Mouse (Mus musculus) embryonic facial prominence, embryonic 15.5 days (tissue): Measurements from ENCODE around the gene Peg12. TPM values are rescaled to one million over a fixed set of nuclear protein-coding genes. Genes with fewer than 3 reads are reported as not detected.
A peak's percentile ranks its signal among the peaks of the same experiment; 100 is the strongest.

Experiments used
- ATAC-seq: fragments of 200-750 bp; cut with Nextera tagmentation; 2 replicates; pipeline ENCODE4 v1.8.0; 2017; ENCODE audit warnings: low read depth, moderate TSS enrichment; ENCODE audit not compliant: insufficient number of reproducible peaks, low FRiP score, low TSS enrichment
- H3K27ac ChIP-seq: fragments of 300-500 bp; sonication (generic); replicated peaks from 2 replicates; pipeline ENCODE4 v1.5.1; 2015; ENCODE audit warnings: mild to moderate bottlenecking, inconsistent platforms
- H3K27me3 ChIP-seq: fragments of 300-500 bp; sonication (generic); 2 replicates; pipeline ENCODE4 v1.6.1; 2015; ENCODE audit warnings: inconsistent platforms
- H3K36me3 ChIP-seq: fragments of 300-500 bp; sonication (generic); 2 replicates; pipeline ENCODE4 v1.6.1; 2015; ENCODE audit warnings: mild to moderate bottlenecking, inconsistent platforms
- H3K4me1 ChIP-seq: fragments of 300-500 bp; sonication (generic); 2 replicates; pipeline ENCODE4 v1.6.1; 2015; ENCODE audit warnings: inconsistent platforms
- H3K4me2 ChIP-seq: fragments of 300-500 bp; sonication (generic); replicated peaks from 2 replicates; pipeline ENCODE4 v1.6.1; 2015; ENCODE audit warnings: mild to moderate bottlenecking, inconsistent platforms
- H3K4me3 ChIP-seq: fragments of 300-500 bp; sonication (generic); replicated peaks from 2 replicates; pipeline ENCODE4 v1.5.1; 2015; ENCODE audit warnings: mild to moderate bottlenecking, inconsistent platforms
- H3K9ac ChIP-seq: fragments of 300-500 bp; sonication (generic); 2 replicates; pipeline ENCODE4 v1.6.1; 2015; ENCODE audit warnings: inconsistent platforms
- H3K9me3 ChIP-seq: fragments of 300-500 bp; sonication (generic); replicated peaks from 2 replicates; pipeline ENCODE4 v1.6.1; 2016; ENCODE audit warnings: inconsistent platforms
- WGBS: fragments of 180-500 bp; shearing (Covaris S2); methylation state at CpG from one replicate; pipeline ENCODE4 v1.1.7; 2015; 5-methylcytosine and 5-hydroxymethylcytosine counted together
- polyA plus RNA-seq: library from polyadenylated mRNA; unstranded; fragments of >200 nt; fragmentation: Nextera tagmentation; extraction: Ambion mirVana; gene quantifications from 2 replicates; pipeline ENCODE4 v1.2.1, GENCODE M21; 2015

Peg12 gene
- 26.5 and 28.7 TPM in 2 replicates for polyA plus RNA-seq

- peak; percentile 73 for ATAC-seq
- WGBS = 22% methylated on average over 81 of the region's 82 CpGs
- Histone ChIP-seq H3K36me3 (no peaks in the 10 kb centered on the region), H3K27me3 (no peaks in the 10 kb centered on the region), H3K27ac (peak within 1 kb of the TSS; percentile 92), H3K4me3 (peak within 1 kb of the TSS; percentile 55), H3K9me3 (no peaks in the 10 kb centered on the region), H3K4me1 (no peaks in the 10 kb centered on the region), H3K4me2 (peak within 1 kb of the TSS; percentile 59), H3K9ac (peak within 1 kb of the TSS; percentile 47)
Observed at GRCm38 (mm10) chr7:62463878-62464755, at the start of gene Peg12. Gene Peg12 (minus strand): TSS chr7:62464510.

GRCm38 (mm10) chr7:62486139-62486538, 21.8 kb upstream of the Peg12 start:
- Histone ChIP-seq H3K36me3 (no peaks in the 10 kb centered on the region), H3K27me3 (no peaks in the 10 kb centered on the region), H3K27ac (no peak overlapping the region), H3K4me1 (no peaks in the 10 kb centered on the region), H3K4me2 (no peak overlapping the region), H3K4me3 (no peak overlapping the region), H3K9me3 (no peaks in the 10 kb centered on the region), H3K9ac (no peak overlapping the region)
- WGBS = 30% methylated on average over 2 of the region's 2 CpGs
- no peak for ATAC-seq

- Histone ChIP-seq H3K4me1 (no peaks in the 10 kb centered on the region), H3K27me3 (no peaks in the 10 kb centered on the region), H3K9me3 (no peaks in the 10 kb centered on the region), H3K9ac (peak overlapping the region; percentile 47), H3K27ac (peak overlapping the region; percentile 92), H3K4me2 (peak overlapping the region; percentile 59), H3K4me3 (peak overlapping the region; percentile 55), H3K36me3 (no peaks in the 10 kb centered on the region)
- 27% methylated on average over 55 of the region's 55 CpGs for WGBS
- ATAC-seq = no peak; the same call in 1 of the 2 replicates
Observed at GRCm38 (mm10) chr7:62463007-62463877, 1.1 kb downstream of the Peg12 start.

- peak overlapping the region; percentile 59 for H3K4me2 ChIP-seq
- H3K27ac ChIP-seq = peak overlapping the region; percentile 55
- no peaks in the 10 kb centered on the region for H3K9me3 ChIP-seq
- peak; percentile 40; the same call in 1 of the 2 replicates for ATAC-seq
- peak overlapping the region; percentile 55 for H3K4me3 ChIP-seq
- 0 out of 2 replicates have a peak overlapping the region, but pooled peaks have one; percentile 2 for H3K9ac ChIP-seq
- H3K27me3 ChIP-seq = no peaks in the 10 kb centered on the region
- H3K36me3 ChIP-seq = no peaks in the 10 kb centered on the region
- no peaks in the 10 kb centered on the region for H3K4me1 ChIP-seq
- 29% methylated on average over 13 of the region's 13 CpGs for WGBS
Observed at GRCm38 (mm10) chr7:62462229-62463006, 1.9 kb downstream of the Peg12 start.

- ATAC-seq = no peak
- 32% methylated on average over 2 of the region's 2 CpGs for WGBS
Observed at GRCm38 (mm10) chr7:62452353-62452752, 12.0 kb downstream of the Peg12 start.

GRCm38 (mm10) chr7:62445431-62446165, 18.7 kb downstream of the Peg12 start:
- no peak overlapping the region for H3K27ac ChIP-seq
- no peaks in the 10 kb centered on the region for H3K27me3 ChIP-seq
- no peak overlapping the region for H3K4me3 ChIP-seq
- H3K4me1 ChIP-seq = no peaks in the 10 kb centered on the region
- H3K9me3 ChIP-seq = no peaks in the 10 kb centered on the region
- no peak overlapping the region for H3K4me2 ChIP-seq
- H3K9ac ChIP-seq = no peak overlapping the region
- ATAC-seq = no peak
- no peaks in the 10 kb centered on the region for H3K36me3 ChIP-seq

More at GRCm38 (mm10) chr7:62452353-62452752, 12.0 kb downstream of the Peg12 start:
- Histone ChIP-seq H3K27ac (no peak overlapping the region), H3K9me3 (no peaks in the 10 kb centered on the region), H3K4me1 (no peaks in the 10 kb centered on the region), H3K27me3 (no peaks in the 10 kb centered on the region), H3K9ac (no peak overlapping the region), H3K36me3 (no peaks in the 10 kb centered on the region), H3K4me2 (no peak overlapping the region), H3K4me3 (no peak overlapping the region)

GRCm38 (mm10) chr7:62436394-62436793, 27.9 kb downstream of the Peg12 start:
- no peak for ATAC-seq
- Histone ChIP-seq H3K27me3 (no peaks in the 10 kb centered on the region), H3K4me2 (no peak overlapping the region), H3K9ac (no peak overlapping the region), H3K27ac (no peak overlapping the region), H3K9me3 (no peaks in the 10 kb centered on the region), H3K36me3 (no peaks in the 10 kb centered on the region), H3K4me3 (no peak overlapping the region), H3K4me1 (no peaks in the 10 kb centered on the region)
- WGBS = 40% methylated on average over 2 of the region's 2 CpGs

GRCm38 (mm10) chr7:62433243-62433642, 31.1 kb downstream of the Peg12 start:
- H3K36me3 ChIP-seq = no peaks in the 10 kb centered on the region
- WGBS = 32% methylated on average over 3 of the region's 3 CpGs
- no peaks in the 10 kb centered on the region for H3K27me3 ChIP-seq
- H3K4me2 ChIP-seq = no peak overlapping the region
- H3K27ac ChIP-seq = no peak overlapping the region
- H3K9ac ChIP-seq = no peak overlapping the region
- H3K4me1 ChIP-seq = no peaks in the 10 kb centered on the region
- no peaks in the 10 kb centered on the region for H3K9me3 ChIP-seq
- no peak overlapping the region for H3K4me3 ChIP-seq
- no peak for ATAC-seq

GRCm38 (mm10) chr7:62428337-62428736, 36.0 kb downstream of the Peg12 start:
- 20% methylated on average over 8 of the region's 8 CpGs for WGBS
- Histone ChIP-seq H3K36me3 (no peaks in the 10 kb centered on the region), H3K9ac (no peak overlapping the region), H3K4me3 (no peak overlapping the region), H3K4me1 (no peaks in the 10 kb centered on the region), H3K27ac (no peak overlapping the region), H3K9me3 (no peaks in the 10 kb centered on the region), H3K4me2 (no peak overlapping the region), H3K27me3 (no peaks in the 10 kb centered on the region)
- no peak for ATAC-seq

- H3K27ac ChIP-seq = no peak overlapping the region
- WGBS = 48% methylated on average over 4 of the region's 4 CpGs
Observed at GRCm38 (mm10) chr7:62423210-62423609, 41.1 kb downstream of the Peg12 start.

More at GRCm38 (mm10) chr7:62423210-62423609, 41.1 kb downstream of the Peg12 start:
- Histone ChIP-seq H3K9me3 (no peaks in the 10 kb centered on the region), H3K36me3 (no peaks in the 10 kb centered on the region), H3K4me2 (no peak overlapping the region), H3K9ac (no peak overlapping the region), H3K27me3 (no peaks in the 10 kb centered on the region), H3K4me3 (no peak overlapping the region), H3K4me1 (peaks cover 9% of the 10 kb centered on the region)
- ATAC-seq = no peak
